Mouse (Mus musculus) cerebellum, postnatal 4 days (tissue): ENCODE measurements at regions not wholly inside any gene's neighbourhood (a gene's known extent, or its start where the extent isn't known, plus 50 kb on each side); places are given as distances from the start of the nearest gene placed in this dataset.

ENCODE experiments used
- DNase-seq, 2 experiments: peaks; one replicate each; pipeline ENCODE4 v3.0.0; 2022; ENCODE audit warnings: low spot score in 2 of 2, mixed read lengths in 1 of 2

GRCm38 (mm10) chr16:86007799-86008198, 106.2 kb upstream of the Adamts5 start:
- DNase-seq, result no peak

GRCm38 (mm10) chr16:86000846-86001245, 99.2 kb upstream of the Adamts5 start:
- no peak for DNase-seq

GRCm38 (mm10) chr16:85985841-85986240, 84.2 kb upstream of the Adamts5 start:
- no peak for DNase-seq

GRCm38 (mm10) chr16:85977102-85977501, 75.5 kb upstream of the Adamts5 start:
- peak in 1 of 2 experiments; percentile 2 for DNase-seq

- no peak for DNase-seq
Measured at GRCm38 (mm10) chr16:85966892-85967444, 65.3 kb upstream of the Adamts5 start.

- no peak for DNase-seq
Measured at GRCm38 (mm10) chr16:85966251-85966650, 64.6 kb upstream of the Adamts5 start.

- DNase-seq, result no peak
Measured at GRCm38 (mm10) chr16:85964352-85965210, 63.0 kb upstream of the Adamts5 start.

GRCm38 (mm10) chr16:85956006-85956562, 54.5 kb upstream of the Adamts5 start:
- DNase-seq, result no peak

- no peak for DNase-seq
Measured at GRCm38 (mm10) chr16:85951628-85952027, 50.0 kb upstream of the Adamts5 start.
